Mouse (Mus musculus) lung, postnatal 14 days (tissue): ENCODE data around the gene Tcf21.

ENCODE experiments used
- DNase-seq: peaks from one replicate; pipeline ENCODE4 v3.0.0; 2021

Gene Tcf21

GRCm38 (mm10) chr10:22815461-22816236 is 4.3 kb downstream of the Tcf21 start:
- DNase-seq: no peak

- no peak for DNase-seq
These were observed 5.2 kb downstream of the Tcf21 start for GRCm38 (mm10) chr10:22814771-22815170.

DNA sequence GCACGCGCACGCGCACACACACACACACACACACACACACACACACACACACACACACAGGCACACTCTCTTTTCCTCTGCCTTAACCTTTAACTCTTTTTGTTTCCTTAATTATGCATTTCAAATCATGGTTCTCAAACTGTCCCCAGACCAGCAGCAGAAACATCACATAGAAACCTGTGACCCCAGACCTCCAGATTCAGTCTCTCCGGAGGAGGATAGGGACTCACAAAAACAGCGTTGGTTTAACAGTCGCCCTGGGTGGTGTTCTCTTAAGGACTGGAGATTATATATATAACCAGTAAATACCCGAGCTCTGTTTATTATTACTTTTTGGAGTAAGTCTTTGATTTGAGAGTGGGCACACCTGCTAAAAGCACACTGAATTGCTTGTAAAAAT is 5.7 kb downstream of the Tcf21 start:
- no peak for DNase-seq

DNA sequence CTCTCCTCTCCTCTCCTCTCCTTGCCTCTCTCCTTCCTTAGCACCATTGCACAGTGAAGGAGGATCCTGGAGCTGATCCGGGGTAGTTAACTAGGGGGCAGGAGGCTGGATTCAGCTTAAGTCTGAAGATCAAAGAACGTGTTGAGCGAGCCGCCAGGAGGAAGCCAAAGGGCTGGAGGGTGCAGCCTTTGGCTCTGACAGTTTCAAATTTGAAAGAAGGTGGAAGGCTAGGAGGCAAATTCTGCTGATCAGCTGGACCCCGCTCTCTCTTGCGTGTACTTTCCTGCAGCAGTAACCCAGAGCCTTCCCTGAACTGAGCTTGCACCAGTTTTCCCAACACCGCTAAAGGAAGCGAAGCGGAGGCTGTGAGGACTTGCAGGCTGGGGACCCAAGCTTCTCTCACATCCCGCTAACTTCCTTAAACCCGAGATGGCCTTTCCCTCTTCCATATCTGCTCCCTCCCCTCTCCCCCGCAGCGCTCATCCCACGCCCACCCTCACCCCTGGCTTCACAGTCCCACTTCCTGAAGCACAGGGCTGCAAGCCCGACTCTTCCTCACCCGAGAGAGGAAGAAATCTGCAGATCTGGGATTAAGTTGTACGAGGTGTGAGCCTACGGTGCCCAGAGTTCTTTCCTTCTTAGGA is 6.5 kb downstream of the Tcf21 start:
- DNase-seq: peak; percentile 19

DNA sequence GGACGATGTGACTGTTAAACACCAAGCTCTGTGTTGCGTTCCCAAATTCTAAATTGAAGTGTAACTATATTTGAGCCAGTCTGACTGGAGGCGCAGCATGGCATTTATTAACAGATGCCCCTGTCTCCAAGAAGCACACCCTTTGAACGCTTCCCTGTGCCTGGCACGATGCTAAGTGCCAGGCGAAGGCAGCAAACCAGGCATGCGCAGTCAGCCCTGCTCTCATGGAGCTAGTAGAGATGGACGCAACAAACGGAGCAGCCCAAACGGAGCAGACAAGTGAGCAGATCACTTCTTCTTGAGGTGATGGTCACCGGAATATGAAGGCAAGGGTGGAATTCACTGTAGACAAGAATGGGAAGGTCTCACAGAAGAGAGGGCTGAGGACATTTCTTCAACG is 8.1 kb downstream of the Tcf21 start:
- DNase-seq: no peak

GRCm38 (mm10) chr10:22782684-22783083 is 37.3 kb downstream of the Tcf21 start:
- peak; percentile 8 for DNase-seq

GRCm38 (mm10) chr10:22781466-22781865 is 38.5 kb downstream of the Tcf21 start:
- peak; percentile 46 for DNase-seq

DNA sequence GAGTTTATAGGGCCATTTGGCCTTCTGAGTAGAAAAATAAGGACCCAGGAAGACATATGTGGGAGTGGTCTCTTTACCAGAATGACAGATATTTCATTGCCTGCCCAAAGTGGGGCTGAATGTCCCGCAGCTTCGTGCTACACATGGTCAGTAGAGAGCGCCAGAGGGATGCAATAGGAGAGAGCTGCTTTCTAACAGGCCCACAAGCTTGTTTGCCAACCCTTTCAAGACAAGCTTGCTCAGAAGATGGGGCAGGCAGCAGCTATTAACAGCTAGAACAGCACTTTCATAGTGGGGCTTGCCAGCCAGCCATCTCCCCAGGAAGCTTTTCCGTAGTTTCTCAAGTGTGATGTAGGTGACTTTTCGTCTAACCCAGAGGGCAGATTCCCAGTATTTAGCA is 42.0 kb downstream of the Tcf21 start:
- peak; percentile 58 for DNase-seq

DNA sequence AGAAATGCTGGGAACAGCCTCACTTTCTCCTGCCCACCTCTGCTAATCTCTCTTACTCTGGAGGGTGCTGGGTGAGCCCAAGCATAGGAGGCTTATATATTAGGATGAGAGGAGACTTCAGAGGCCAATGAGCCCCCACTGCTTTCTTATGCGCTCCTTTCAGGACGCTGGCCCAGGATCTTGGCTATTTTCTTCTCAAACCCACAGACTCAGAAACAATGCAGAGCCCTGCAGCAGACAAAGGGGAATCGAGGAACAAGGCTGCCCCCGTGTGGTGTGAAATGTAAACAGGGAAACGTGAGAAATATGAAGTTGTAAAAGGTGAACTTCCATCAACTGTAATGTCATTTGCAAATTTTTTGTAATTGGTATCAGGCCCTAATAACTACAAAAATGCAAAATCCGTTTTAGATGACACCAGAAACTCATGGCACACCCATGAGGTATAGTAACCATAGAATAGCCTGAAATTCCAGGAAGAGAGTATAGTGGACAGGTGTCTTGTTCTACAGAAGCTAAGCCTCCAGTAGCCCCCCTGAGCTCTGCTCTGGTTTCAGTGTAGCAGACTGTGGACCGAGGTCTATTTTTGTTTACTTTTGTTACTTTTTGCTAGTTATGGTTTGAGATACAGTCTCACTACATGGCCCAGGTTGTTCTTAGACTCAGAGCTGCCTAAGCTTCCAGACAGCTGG is 43.8 kb downstream of the Tcf21 start:
- peak; percentile 56 for DNase-seq

GRCm38 (mm10) chr10:22775456-22775855 is 44.5 kb downstream of the Tcf21 start:
- DNase-seq: no peak

DNA sequence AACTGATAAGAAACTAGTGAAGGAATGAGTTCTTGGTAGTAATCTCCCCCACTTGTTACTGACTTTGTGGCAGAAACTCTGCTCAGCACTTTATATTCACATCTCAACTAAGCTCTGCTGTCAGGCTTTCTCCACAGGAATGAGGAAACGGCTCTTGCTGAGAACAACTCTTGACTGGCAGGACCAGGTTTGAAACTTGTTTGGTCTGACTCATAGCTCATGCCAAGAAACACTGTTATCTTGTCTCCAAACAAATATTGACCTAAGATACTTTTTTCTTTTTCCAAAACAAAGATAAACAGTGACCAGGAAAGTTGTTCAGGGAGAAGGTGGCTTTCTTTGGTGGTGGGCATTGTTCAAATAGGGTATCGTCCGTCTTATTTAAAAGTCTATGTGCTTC is 45.3 kb downstream of the Tcf21 start:
- DNase-seq: no peak
